Mouse (Mus musculus): Measurements from ENCODE around the gene Zbtb48. TPM values are rescaled to one million over a fixed set of nuclear protein-coding genes. Genes with fewer than 3 reads are reported as not detected.

The Zbtb48 gene
- total and polyA plus RNA-seq, 3 experiments = 4.3 to 8.8 (median 5.6) TPM

- no peak overlapping the region for H3K27ac ChIP-seq
- no peaks in the 10 kb centered on the region for H3K4me1 ChIP-seq (ENCODE audit: control insufficient read depth, insufficient read depth, low read length)
- H3K79me2 ChIP-seq (replicated peaks; ENCODE audit: control insufficient read depth, insufficient read depth, low read length) = no peaks in the 10 kb centered on the region
- DNase-seq = no peak
- H3K36me3 ChIP-seq (ENCODE audit: control insufficient read depth, insufficient read depth, low read length) = no peaks in the 10 kb centered on the region
- no peak overlapping the region for H3K4me3 ChIP-seq
- TF ChIP-seq CTCF (IDR thresholded peaks at IDR 0.05) = peak; percentile 72
- no peak for TF ChIP-seq EP300 (IDR thresholded peaks at IDR 0.05; ENCODE audit: insufficient read depth, low read depth, low read length)
- no peak for TF ChIP-seq POLR2A (IDR thresholded peaks at IDR 0.05; ENCODE audit: insufficient read depth, low read depth, low read length)
- no peak overlapping the region for H3K9ac ChIP-seq (ENCODE audit: low read depth, low read length)
- intact Hi-C loops (cut with DNase I) = no loop called here
- 93% methylated on average over 3 of the region's 3 CpGs for WGBS
- no peaks in the 10 kb centered on the region for H3K27me3 ChIP-seq (ENCODE audit: control insufficient read depth, insufficient read depth, low read length)
These were observed 52.0 kb downstream of the Zbtb48 start for GRCm38 (mm10) chr4:151975441-151975840.

GRCm38 (mm10) chr4:151972221-151972967, 55.1 kb downstream of the Zbtb48 start:
- no peaks in the 10 kb centered on the region for H3K36me3 ChIP-seq (ENCODE audit: control insufficient read depth, insufficient read depth, low read length)
- H3K27me3 ChIP-seq (ENCODE audit: control insufficient read depth, insufficient read depth, low read length) = no peaks in the 10 kb centered on the region
- DNase-seq = no peak
- H3K79me2 ChIP-seq (replicated peaks; ENCODE audit: control insufficient read depth, insufficient read depth, low read length) = no peaks in the 10 kb centered on the region
- no peak overlapping the region for H3K4me3 ChIP-seq
- peak; percentile 77 for TF ChIP-seq CTCF (IDR thresholded peaks at IDR 0.05)
- TF ChIP-seq EP300 (IDR thresholded peaks at IDR 0.05; ENCODE audit: insufficient read depth, low read depth, low read length) = no peak
- no peak for TF ChIP-seq POLR2A (IDR thresholded peaks at IDR 0.05; ENCODE audit: insufficient read depth, low read depth, low read length)
- no peaks in the 10 kb centered on the region for H3K4me1 ChIP-seq (ENCODE audit: control insufficient read depth, insufficient read depth, low read length)
- H3K9ac ChIP-seq (ENCODE audit: low read depth, low read length) = no peak overlapping the region
- no peak overlapping the region for H3K27ac ChIP-seq
- WGBS = 65% methylated on average over 10 of the region's 10 CpGs
- intact Hi-C loops (cut with DNase I) = no loop called here

Other genes starting within 250 kb of the Zbtb48 start
- 100 to 1,000 TPM; 208 to 234 TPM for gene Camta1, start 165.8 kb downstream of the Zbtb48 start, total RNA-seq (2021)
- 39.4 and 75.3 TPM in 2 replicates for gene Camta1, start 165.8 kb downstream of the Zbtb48 start, polyA plus RNA-seq (2012; rRNA removed)
- 10 to 100 TPM; 71.0 to 84.3 TPM for gene Dnajc11, start 94.0 kb downstream of the Zbtb48 start, total RNA-seq (2021)
- 55.9 and 66.9 TPM in 2 replicates for gene Dnajc11, start 94.0 kb downstream of the Zbtb48 start, polyA plus RNA-seq (2012; rRNA removed)
- gene Thap3, start 38.7 kb downstream of the Zbtb48 start, total RNA-seq (2021) = 10 to 100 TPM; 12.0 to 13.5 TPM
- 20.8 and 27.6 TPM in 2 replicates for gene Thap3, start 38.7 kb downstream of the Zbtb48 start, polyA plus RNA-seq (2012; rRNA removed)
- 1 to 10 TPM; 4.5 to 4.8 TPM for gene Phf13, start 31.4 kb downstream of the Zbtb48 start, total RNA-seq (2021)
- 3.0 and 3.7 TPM in 2 replicates for gene Phf13, start 31.4 kb downstream of the Zbtb48 start, polyA plus RNA-seq (2012; rRNA removed)
- gene Klhl21, start 18.9 kb downstream of the Zbtb48 start, total RNA-seq (2021) = 10 to 100 TPM; 69.9 to 93.5 TPM
- gene Klhl21, start 18.9 kb downstream of the Zbtb48 start, polyA plus RNA-seq (2012; rRNA removed) = 50.4 and 56.2 TPM in 2 replicates
- gene Tas1r1, start 10.9 kb upstream of the Zbtb48 start, total RNA-seq (2021) = under 1 TPM; 0.08 to 0.11 TPM
- 0.08 TPM in 1 of 2 replicates, not detected in the other for gene Tas1r1, start 10.9 kb upstream of the Zbtb48 start, polyA plus RNA-seq (2012; rRNA removed)
- 1 to 10 TPM; 9.7 to 9.8 TPM for gene Nol9, start 11.7 kb upstream of the Zbtb48 start, total RNA-seq (2021)
- gene Nol9, start 11.7 kb upstream of the Zbtb48 start, polyA plus RNA-seq (2012; rRNA removed) = 7.3 and 9.7 TPM in 2 replicates
- gene Plekhg5, start 44.8 kb upstream of the Zbtb48 start, total RNA-seq (2021) = 10 to 100 TPM; 11.5 to 16.7 TPM
- gene Plekhg5, start 44.8 kb upstream of the Zbtb48 start, polyA plus RNA-seq (2012; rRNA removed) = 20.3 and 20.5 TPM in 2 replicates
- 1 to 10 TPM; 1.4 to 2.4 TPM for gene Tnfrsf25, start 88.3 kb upstream of the Zbtb48 start, total RNA-seq (2021)
- gene Tnfrsf25, start 88.3 kb upstream of the Zbtb48 start, polyA plus RNA-seq (2012; rRNA removed) = 6.1 and 7.4 TPM in 2 replicates
- 1 to 10 TPM; 2.4 to 2.5 TPM for gene Espn, start 124.7 kb upstream of the Zbtb48 start, total RNA-seq (2021)
- 2.7 and 3.2 TPM in 2 replicates for gene Espn, start 124.7 kb upstream of the Zbtb48 start, polyA plus RNA-seq (2012; rRNA removed)
- not detected for gene Hes2, start 131.2 kb upstream of the Zbtb48 start, total RNA-seq (2021)
- not detected in 2 replicates for gene Hes2, start 131.2 kb upstream of the Zbtb48 start, polyA plus RNA-seq (2012; rRNA removed)
- gene Acot7, start 150.5 kb upstream of the Zbtb48 start, total RNA-seq (2021) = 10 to 100 TPM; 58.1 to 64.8 TPM
- 51.7 and 65.0 TPM in 2 replicates for gene Acot7, start 150.5 kb upstream of the Zbtb48 start, polyA plus RNA-seq (2012; rRNA removed)
- 10 to 100 TPM in 1 of 2 experiments, 1 to 10 TPM in 1; 8.6 to 11.9 TPM for gene Gpr153, start 246.6 kb upstream of the Zbtb48 start, total RNA-seq (2021)
- 18.0 and 24.0 TPM in 2 replicates for gene Gpr153, start 246.6 kb upstream of the Zbtb48 start, polyA plus RNA-seq (2012; rRNA removed)

Measured in heart, adult 2 months (tissue).